Mouse (Mus musculus): ENCODE measurements around the gene Zfp592. TPM values are rescaled to one million over a fixed set of nuclear protein-coding genes. Genes with fewer than 3 reads are reported as not detected.
A peak's percentile ranks its signal among the peaks of the same experiment; 100 is the strongest.

Gene Zfp592
- total RNA-seq, 4 experiments from 2014 or later = 21.2 to 31.7 (median 26.4) TPM

DNA sequence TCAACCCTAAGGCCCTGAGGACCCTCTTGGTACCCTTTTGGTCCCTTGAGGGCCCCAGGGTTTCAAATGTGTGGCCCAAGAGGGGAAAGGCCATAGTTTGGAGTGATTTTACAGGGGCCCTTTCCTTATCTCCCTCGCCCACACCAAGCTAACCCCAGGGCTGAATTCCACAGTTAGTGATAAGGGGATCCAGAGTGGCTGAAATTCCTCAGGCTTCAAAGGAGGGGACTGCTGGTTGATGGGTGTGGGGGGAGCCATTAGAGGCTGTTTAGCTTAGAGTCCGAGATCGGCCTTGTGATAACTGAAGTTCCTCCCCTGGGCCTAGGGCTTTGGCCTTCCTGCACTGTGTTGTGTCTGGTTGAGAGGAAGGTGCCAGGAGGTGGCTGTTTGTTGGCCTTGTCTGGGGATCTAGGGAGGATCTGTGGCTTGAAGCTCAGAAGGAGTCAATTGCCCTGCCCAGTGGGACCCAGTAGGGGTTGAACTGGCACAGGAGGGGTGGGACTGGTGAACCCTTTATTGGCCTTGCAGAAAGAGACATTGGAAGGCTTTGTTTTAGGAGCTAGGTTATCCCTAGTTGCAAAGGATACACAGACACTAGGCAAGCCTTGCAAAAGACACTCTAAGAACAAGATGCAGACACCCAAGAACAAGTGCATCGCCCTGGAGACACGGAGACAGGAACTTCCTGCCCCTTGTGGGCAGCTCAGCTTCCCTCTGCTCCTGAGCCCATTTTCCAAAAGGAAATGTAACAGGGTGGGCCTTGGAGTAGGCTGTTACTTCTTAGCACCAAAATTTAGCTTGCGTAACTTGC, 64.6 kb downstream of the Zfp592 start:
- no peak for DNase-seq

DNA sequence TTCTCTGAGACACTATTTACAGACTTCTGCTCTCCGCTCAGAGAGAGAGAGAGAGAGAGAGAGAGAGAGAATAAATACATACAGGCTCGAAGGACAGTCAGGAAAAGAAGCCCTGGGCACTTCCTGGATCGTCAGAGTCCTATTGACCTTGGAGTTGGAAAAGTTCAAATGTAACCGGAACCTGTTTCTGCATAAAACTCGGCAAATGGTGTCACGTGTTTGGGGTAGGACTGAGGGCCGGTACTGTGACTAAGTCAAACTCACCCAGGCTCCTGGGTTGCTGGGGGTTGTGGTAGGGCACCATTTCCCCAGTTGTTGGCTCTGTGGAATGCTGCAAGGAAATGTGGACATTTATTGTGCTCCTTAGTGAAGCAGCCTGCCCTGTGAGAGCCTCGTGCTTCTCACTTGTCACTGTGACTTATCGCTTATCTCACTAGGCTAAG, 65.3 kb downstream of the Zfp592 start:
- DNase-seq = peak; percentile 24

- DNase-seq = no peak
These were observed 65.9 kb downstream of the Zfp592 start for GRCm38 (mm10) chr7:81059388-81059787.

GRCm38 (mm10) chr7:81060908-81061307, 67.4 kb downstream of the Zfp592 start:
- no peak for DNase-seq

- no peak for DNase-seq
These were observed 68.5 kb downstream of the Zfp592 start for GRCm38 (mm10) chr7:81061936-81062335.

GRCm38 (mm10) chr7:81063332-81063731, 69.9 kb downstream of the Zfp592 start:
- no peak for DNase-seq

DNA sequence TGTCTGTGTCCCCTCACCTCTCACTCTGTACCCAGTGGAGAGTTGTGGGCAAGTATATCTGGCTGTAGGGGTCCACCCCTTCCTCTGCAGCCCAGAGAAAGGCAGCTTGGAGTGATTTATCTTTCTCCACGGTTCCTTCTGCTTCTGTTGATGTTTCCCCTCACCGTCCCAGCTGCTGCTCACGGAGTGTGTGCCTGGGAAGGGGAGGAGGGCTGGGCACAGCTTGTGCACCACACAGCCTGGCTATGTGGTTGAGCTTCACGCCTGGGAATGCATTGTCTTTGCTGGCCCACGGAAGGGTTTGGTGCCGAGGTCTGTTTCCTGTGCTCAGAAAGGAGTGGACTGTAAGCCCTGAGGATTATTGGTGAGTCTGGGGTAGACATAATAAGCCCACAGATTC, 73.2 kb downstream of the Zfp592 start:
- no peak for DNase-seq

DNA sequence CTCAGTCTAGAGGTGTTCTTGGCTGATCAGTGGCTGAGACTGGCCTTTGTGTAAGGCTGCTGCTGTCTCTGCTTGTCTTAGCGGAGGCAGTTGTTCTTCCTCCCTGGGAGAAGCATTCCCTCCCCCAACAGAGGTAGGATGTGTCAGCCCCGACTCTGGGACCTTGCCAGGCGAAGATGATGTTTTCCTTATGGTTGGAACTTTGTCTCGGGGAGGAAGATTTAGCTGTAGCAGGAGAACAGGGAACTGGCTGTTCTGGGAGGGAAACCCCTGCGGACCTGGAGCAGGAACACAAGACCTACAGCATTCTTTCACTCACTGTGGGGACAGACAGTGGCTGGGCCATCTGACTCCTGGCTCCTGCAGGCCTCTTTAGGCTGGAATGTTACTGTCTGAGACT, 79.0 kb downstream of the Zfp592 start:
- DNase-seq = no peak

- DNase-seq = no peak
These were observed 79.8 kb downstream of the Zfp592 start for GRCm38 (mm10) chr7:81073273-81073672.

GRCm38 (mm10) chr7:81074546-81074945, 81.1 kb downstream of the Zfp592 start:
- no peak for DNase-seq

DNA sequence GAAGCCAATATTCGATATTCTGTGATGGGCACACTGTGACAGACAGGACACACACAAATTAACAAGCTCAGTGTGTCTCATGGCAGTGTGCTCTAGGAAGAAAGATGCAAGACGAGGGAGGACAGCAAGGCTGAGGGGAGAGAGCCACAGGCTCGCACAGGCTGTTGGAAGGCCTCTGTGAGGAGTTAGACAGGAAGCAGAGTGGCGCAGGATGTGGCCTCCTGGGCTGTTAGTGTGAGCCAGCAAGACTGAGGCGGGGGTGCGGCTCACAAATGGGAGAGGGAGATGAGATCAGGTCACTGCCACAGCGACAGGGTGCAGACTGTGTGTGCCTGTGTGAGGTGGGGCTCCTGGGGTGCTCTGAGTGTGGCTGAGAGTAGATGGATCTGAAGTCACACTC, 81.8 kb downstream of the Zfp592 start:
- DNase-seq = no peak

DNA sequence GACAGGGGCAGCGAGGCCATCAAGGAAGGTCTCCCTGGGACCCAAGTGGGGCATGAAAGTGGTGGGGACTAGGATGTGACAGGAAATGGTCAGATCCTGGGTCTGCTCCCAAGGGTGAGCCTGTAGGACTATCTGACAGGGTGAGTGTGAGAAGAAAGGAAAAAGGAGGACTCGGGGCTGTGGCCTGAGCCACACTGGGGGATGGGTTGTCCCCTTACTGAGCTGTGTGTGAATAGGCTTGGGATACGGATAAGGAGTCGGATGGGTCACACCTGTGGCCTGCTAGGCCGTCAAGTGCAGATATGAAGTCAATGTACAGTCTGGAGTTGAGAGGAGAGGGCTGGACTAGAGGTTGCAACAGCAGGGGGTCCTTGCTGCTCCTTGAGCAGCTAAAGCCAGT, 82.3 kb downstream of the Zfp592 start:
- DNase-seq = no peak

DNA sequence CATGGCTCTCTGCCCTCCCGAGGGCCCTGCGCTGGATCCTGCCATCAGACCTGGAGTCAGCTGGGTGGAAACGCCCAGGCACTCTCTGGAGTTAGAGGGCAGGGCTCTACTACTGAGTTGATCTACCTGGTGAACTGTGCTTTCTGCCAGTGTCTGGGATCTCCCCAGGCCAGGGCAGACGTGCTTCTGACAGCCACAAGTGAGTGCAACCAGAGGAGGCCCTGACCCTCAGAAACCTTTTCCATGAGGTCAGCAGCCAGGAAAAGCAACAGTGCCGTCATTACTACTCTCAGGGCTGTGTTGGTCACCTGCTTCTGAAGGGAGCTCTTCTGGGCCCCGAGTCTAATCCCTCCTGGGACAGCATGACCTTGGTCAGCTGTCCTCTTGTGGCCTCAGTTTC, 83.5 kb downstream of the Zfp592 start:
- DNase-seq = no peak

- DNase-seq = no peak
These were observed 85.3 kb downstream of the Zfp592 start for GRCm38 (mm10) chr7:81078740-81079139.

- DNase-seq = no peak
These were observed 100.0 kb downstream of the Zfp592 start for GRCm38 (mm10) chr7:81093420-81093965.

GRCm38 (mm10) chr7:81094104-81094757, 100.8 kb downstream of the Zfp592 start:
- no peak for DNase-seq

Other genes with a start within 250 kb of the Zfp592 start
- 100 to 1,000 TPM in 2 of 4 experiments, 10 to 100 TPM in 2; 82.6 to 138 (median 109) TPM for gene Iqgap1, start 167.7 kb upstream of the Zfp592 start, total RNA-seq (2022)
- 10 to 100 TPM in 2 of 4 experiments, 1 to 10 TPM in 2; 6.3 to 10.4 (median 9.7) TPM for gene Zscan2, start 132.8 kb upstream of the Zfp592 start, total RNA-seq (2022)
- 10 to 100 TPM; 18.4 to 26.8 (median 24.0) TPM for gene Wdr73, start 92.4 kb upstream of the Zfp592 start, total RNA-seq (2022)
- gene Nmb, start 88.6 kb upstream of the Zfp592 start, total RNA-seq (2022) = 1 to 10 TPM; 2.7 to 6.5 (median 3.4) TPM
- gene Sec11a, start 45.9 kb upstream of the Zfp592 start, total RNA-seq (2022) = 100 to 1,000 TPM in 3 of 4 experiments, 10 to 100 TPM in 1; 90.9 to 110 (median 105) TPM
- gene Alpk3, start 63.9 kb downstream of the Zfp592 start, total RNA-seq (2022) = under 1 TPM; 0.12 to 0.24 (median 0.19) TPM
- gene Slc28a1, start 121.1 kb downstream of the Zfp592 start, total RNA-seq (2022) = not detected
- 10 to 100 TPM; 22.3 to 41.0 (median 31.7) TPM for gene Pde8a, start 219.9 kb downstream of the Zfp592 start, total RNA-seq (2022)

Measured in adrenal gland, adult 8-10 months (tissue).